Mouse (Mus musculus): ENCODE measurements at regions not wholly inside any gene's neighbourhood (a gene's known extent, or its start where the extent isn't known, plus 50 kb on each side); places are given as distances from the start of the nearest gene placed in this dataset.

GRCm38 (mm10) chr8:107656622-107657021 lies 68.4 kb upstream of the Psmd7 start:
- TF ChIP-seq CTCF (IDR thresholded peaks at IDR 0.05; ENCODE audit: low read depth) (peak; percentile 36), EP300 (optimal IDR thresholded peaks at IDR 0.05) (no peak)
- no peak overlapping the region for H3K4me2 ChIP-seq (replicated peaks; ENCODE audit: low read depth)
- H3K27ac ChIP-seq (replicated peaks), result no peak overlapping the region
- H3K36me3 ChIP-seq (ENCODE audit: control insufficient read depth, insufficient read depth, low read length), result no peaks in the 10 kb centered on the region
- no peaks in the 10 kb centered on the region for H3K4me1 ChIP-seq (replicated peaks; ENCODE audit: control insufficient read depth, insufficient read depth)
- DNase-seq (ENCODE audit: low spot score) (no peak), ATAC-seq (ENCODE audit: low FRiP score, low TSS enrichment) (no peak)
- 69% methylated on average over 5 of the region's 5 CpGs for WGBS
- no peak overlapping the region for H3K9ac ChIP-seq (ENCODE audit: low read length)
- no peak overlapping the region for H3K4me3 ChIP-seq (ENCODE audit: low read depth, low read length)
- H3K27me3 ChIP-seq (ENCODE audit: control insufficient read depth, insufficient read depth, low read length), result no peaks in the 10 kb centered on the region
- no peaks in the 10 kb centered on the region for H3K9me3 ChIP-seq (ENCODE audit: control insufficient read depth, low read length)

DNA sequence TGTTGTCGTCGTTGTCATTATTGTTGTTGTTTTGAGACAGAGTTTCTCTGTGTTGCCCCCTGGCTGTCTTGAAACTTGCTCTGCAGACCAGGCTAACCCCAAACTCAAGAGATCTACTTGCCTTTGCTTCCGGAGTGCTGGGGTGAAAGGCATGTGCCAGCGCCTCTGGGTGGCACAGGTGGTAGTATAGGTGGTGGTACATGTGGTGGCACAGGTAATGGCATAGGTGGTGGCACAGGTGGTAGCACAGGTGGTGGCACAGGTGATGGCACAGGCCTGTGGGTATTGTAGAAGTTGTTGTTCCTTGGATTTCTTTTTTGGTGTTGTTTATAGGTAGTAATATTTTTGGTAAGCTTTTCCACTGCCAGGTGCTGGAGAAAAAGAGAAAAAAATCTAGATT lies 69.5 kb upstream of the Psmd7 start:
- WGBS, result 93% methylated on average over 4 of the region's 4 CpGs
- DNase-seq (ENCODE audit: low spot score) (no peak), ATAC-seq (ENCODE audit: low FRiP score, low TSS enrichment) (no peak)
- Histone ChIP-seq H3K27me3 (ENCODE audit: control insufficient read depth, insufficient read depth, low read length) (no peaks in the 10 kb centered on the region), H3K4me3 (ENCODE audit: low read depth, low read length) (no peak overlapping the region), H3K27ac (replicated peaks) (no peak overlapping the region), H3K9me3 (ENCODE audit: control insufficient read depth, low read length) (no peaks in the 10 kb centered on the region), H3K9ac (ENCODE audit: low read length) (no peak overlapping the region), H3K4me2 (replicated peaks; ENCODE audit: low read depth) (no peak overlapping the region), H3K36me3 (ENCODE audit: control insufficient read depth, insufficient read depth, low read length) (no peaks in the 10 kb centered on the region), H3K4me1 (replicated peaks; ENCODE audit: control insufficient read depth, insufficient read depth) (no peaks in the 10 kb centered on the region)
- TF ChIP-seq CTCF (IDR thresholded peaks at IDR 0.05; ENCODE audit: low read depth) (no peak), EP300 (optimal IDR thresholded peaks at IDR 0.05) (no peak)

DNA sequence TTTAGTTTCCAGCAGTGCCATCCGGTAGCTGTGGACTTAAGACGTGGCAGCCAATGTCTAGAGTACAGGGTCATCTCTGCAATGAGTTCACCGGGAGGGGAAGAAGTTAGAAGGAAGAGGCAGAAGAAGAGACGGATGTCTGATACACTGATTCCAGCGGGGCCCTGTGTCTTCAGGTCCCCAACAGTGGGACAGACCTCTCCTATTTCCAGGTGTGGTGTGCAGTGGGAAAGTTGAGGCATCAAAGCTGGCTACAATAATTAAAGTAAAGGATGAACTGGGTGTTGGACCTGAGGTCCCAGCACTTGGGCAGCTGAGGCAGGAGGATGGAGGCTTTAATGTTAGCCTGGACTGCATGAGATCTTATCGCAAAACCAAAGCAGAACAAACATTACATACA lies 70.1 kb upstream of the Psmd7 start:
- Histone ChIP-seq H3K27ac (replicated peaks) (no peak overlapping the region), H3K4me3 (ENCODE audit: low read depth, low read length) (no peak overlapping the region), H3K27me3 (ENCODE audit: control insufficient read depth, insufficient read depth, low read length) (no peaks in the 10 kb centered on the region), H3K9me3 (ENCODE audit: control insufficient read depth, low read length) (no peaks in the 10 kb centered on the region), H3K4me2 (replicated peaks; ENCODE audit: low read depth) (no peak overlapping the region), H3K4me1 (replicated peaks; ENCODE audit: control insufficient read depth, insufficient read depth) (no peaks in the 10 kb centered on the region), H3K36me3 (ENCODE audit: control insufficient read depth, insufficient read depth, low read length) (no peaks in the 10 kb centered on the region), H3K9ac (ENCODE audit: low read length) (no peak overlapping the region)
- TF ChIP-seq EP300 (optimal IDR thresholded peaks at IDR 0.05) (no peak), CTCF (IDR thresholded peaks at IDR 0.05; ENCODE audit: low read depth) (no peak)
- WGBS, result 89% methylated on average over 6 of the region's 6 CpGs
- DNase-seq (ENCODE audit: low spot score) (no peak), ATAC-seq (ENCODE audit: low FRiP score, low TSS enrichment) (no peak)

GRCm38 (mm10) chr8:107660624-107661023 lies 72.4 kb upstream of the Psmd7 start:
- Histone ChIP-seq H3K4me3 (ENCODE audit: low read depth, low read length) (no peak overlapping the region), H3K4me1 (replicated peaks; ENCODE audit: control insufficient read depth, insufficient read depth) (no peaks in the 10 kb centered on the region), H3K4me2 (replicated peaks; ENCODE audit: low read depth) (no peak overlapping the region), H3K27ac (replicated peaks) (no peak overlapping the region), H3K27me3 (ENCODE audit: control insufficient read depth, insufficient read depth, low read length) (no peaks in the 10 kb centered on the region), H3K9me3 (ENCODE audit: control insufficient read depth, low read length) (no peaks in the 10 kb centered on the region), H3K9ac (ENCODE audit: low read length) (no peak overlapping the region), H3K36me3 (ENCODE audit: control insufficient read depth, insufficient read depth, low read length) (no peaks in the 10 kb centered on the region)
- TF ChIP-seq EP300 (optimal IDR thresholded peaks at IDR 0.05) (no peak), CTCF (IDR thresholded peaks at IDR 0.05; ENCODE audit: low read depth) (no peak)
- WGBS, result 89% methylated on average over 6 of the region's 6 CpGs
- DNase-seq (ENCODE audit: low spot score) (no peak), ATAC-seq (ENCODE audit: low FRiP score, low TSS enrichment) (no peak)

- WGBS, result 83% methylated on average over 5 of the region's 5 CpGs
- Histone ChIP-seq H3K4me2 (replicated peaks; ENCODE audit: low read depth) (no peak overlapping the region), H3K27ac (replicated peaks) (no peak overlapping the region), H3K4me1 (replicated peaks; ENCODE audit: control insufficient read depth, insufficient read depth) (no peaks in the 10 kb centered on the region), H3K9ac (ENCODE audit: low read length) (no peak overlapping the region), H3K27me3 (ENCODE audit: control insufficient read depth, insufficient read depth, low read length) (no peaks in the 10 kb centered on the region), H3K4me3 (ENCODE audit: low read depth, low read length) (no peak overlapping the region), H3K9me3 (ENCODE audit: control insufficient read depth, low read length) (no peaks in the 10 kb centered on the region), H3K36me3 (ENCODE audit: control insufficient read depth, insufficient read depth, low read length) (no peaks in the 10 kb centered on the region)
- ATAC-seq (ENCODE audit: low FRiP score, low TSS enrichment) (no peak), DNase-seq (ENCODE audit: low spot score) (no peak)
- TF ChIP-seq EP300 (optimal IDR thresholded peaks at IDR 0.05), result no peak
- no peak for TF ChIP-seq CTCF (IDR thresholded peaks at IDR 0.05; ENCODE audit: low read depth)
Measured at GRCm38 (mm10) chr8:107669608-107670007, 81.3 kb upstream of the Psmd7 start.

DNA sequence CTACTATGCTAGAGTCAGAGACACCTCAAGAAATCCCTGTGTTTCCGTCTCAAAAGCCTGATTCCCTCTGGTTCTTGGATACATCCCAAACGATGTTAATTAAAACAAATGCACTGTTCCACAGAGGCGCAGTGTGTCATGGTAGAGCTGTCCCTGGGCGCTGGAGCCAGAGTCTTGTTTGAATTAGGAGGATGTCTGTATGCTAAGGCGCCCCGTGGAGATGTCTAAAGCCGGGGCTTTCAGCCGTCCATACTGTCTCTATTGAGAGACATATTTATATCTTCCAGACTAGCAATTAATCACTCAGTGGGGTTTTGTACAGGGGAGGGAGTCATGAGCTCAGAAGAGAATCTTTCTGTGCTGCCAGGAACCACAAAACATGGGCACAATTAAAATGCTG lies 83.2 kb upstream of the Psmd7 start:
- Histone ChIP-seq H3K27ac (replicated peaks) (no peak overlapping the region), H3K36me3 (ENCODE audit: control insufficient read depth, insufficient read depth, low read length) (no peaks in the 10 kb centered on the region), H3K9ac (ENCODE audit: low read length) (no peak overlapping the region), H3K27me3 (ENCODE audit: control insufficient read depth, insufficient read depth, low read length) (no peaks in the 10 kb centered on the region), H3K4me2 (replicated peaks; ENCODE audit: low read depth) (no peak overlapping the region), H3K9me3 (ENCODE audit: control insufficient read depth, low read length) (no peaks in the 10 kb centered on the region), H3K4me3 (ENCODE audit: low read depth, low read length) (no peak overlapping the region), H3K4me1 (replicated peaks; ENCODE audit: control insufficient read depth, insufficient read depth) (no peaks in the 10 kb centered on the region)
- no peak for ATAC-seq (ENCODE audit: low FRiP score, low TSS enrichment)
- no peak for TF ChIP-seq EP300 (optimal IDR thresholded peaks at IDR 0.05)
- no peak; the same call in 1 of the 2 replicates for TF ChIP-seq CTCF (IDR thresholded peaks at IDR 0.05; ENCODE audit: low read depth)
- DNase-seq (ENCODE audit: low spot score), result no peak
- WGBS, result 29% methylated on average over 8 of the region's 8 CpGs
